12 mouse cellular contexts compared by ENCODE assay signal in genomic region chr4:140520719-140521118, GRCm38 (mm10).
"Had no signal": no experiment of that assay in that cellular context is flagged by ENCODE, and none has a peak within 500 bp of the region (broad histone marks: within the 10 kb centered on the region; RNA-seq: fewer than 3 reads in every experiment).

No protein-coding gene starts in this region.

- DNase-seq: retina, postnatal 1 day; right cerebral cortex, adult 18-20 months; right cerebral cortex, postnatal 14 days; right cerebral cortex, postnatal 25 days; right cerebral cortex, postnatal 4 days; spleen, adult 18-20 months; thymus, adult 18-20 months; thymus, adult 2 months; thymus, postnatal 14 days; thymus, postnatal 25 days; thymus, postnatal 36 days; thymus, postnatal 4 days had no signal
